Mouse (Mus musculus): ENCODE data around the gene Rhobtb1. TPM values are rescaled to one million over a fixed set of nuclear protein-coding genes. Genes with fewer than 3 reads are reported as not detected.

Rhobtb1 gene
- polyA plus RNA-seq, 1 experiment from 2014 or later, result 20.8 TPM

DNA sequence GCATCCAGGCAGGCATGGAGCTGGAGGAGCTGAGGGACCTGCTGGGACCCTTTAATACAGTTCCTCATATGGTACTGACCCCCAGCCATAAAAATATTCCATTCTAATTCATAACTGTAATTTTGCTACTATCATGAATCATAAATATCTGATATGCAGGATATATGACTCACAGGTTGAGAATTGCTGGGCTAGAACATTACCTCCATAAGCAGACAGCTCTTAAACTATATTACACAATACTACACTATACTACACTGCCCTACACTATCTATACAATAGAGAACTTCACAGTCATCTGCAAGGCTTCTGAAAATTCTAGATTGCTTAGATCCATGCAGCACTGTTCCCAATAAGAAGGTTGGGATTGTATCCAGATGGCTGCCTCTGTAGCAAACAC lies 16.9 kb upstream of the Rhobtb1 start:
- H3K27ac ChIP-seq, result no peak overlapping the region
- no peak overlapping the region for H3K4me3 ChIP-seq (replicated peaks)
- ATAC-seq, result no peak
- H3K27me3 ChIP-seq (replicated peaks), result no peaks in the 10 kb centered on the region
- H3K9me3 ChIP-seq, result no peaks in the 10 kb centered on the region
- H3K4me1 ChIP-seq (replicated peaks), result no peaks in the 10 kb centered on the region
- H3K4me2 ChIP-seq (replicated peaks), result no peak overlapping the region
- H3K9ac ChIP-seq, result no peak overlapping the region
- no peaks in the 10 kb centered on the region for H3K36me3 ChIP-seq

DNA sequence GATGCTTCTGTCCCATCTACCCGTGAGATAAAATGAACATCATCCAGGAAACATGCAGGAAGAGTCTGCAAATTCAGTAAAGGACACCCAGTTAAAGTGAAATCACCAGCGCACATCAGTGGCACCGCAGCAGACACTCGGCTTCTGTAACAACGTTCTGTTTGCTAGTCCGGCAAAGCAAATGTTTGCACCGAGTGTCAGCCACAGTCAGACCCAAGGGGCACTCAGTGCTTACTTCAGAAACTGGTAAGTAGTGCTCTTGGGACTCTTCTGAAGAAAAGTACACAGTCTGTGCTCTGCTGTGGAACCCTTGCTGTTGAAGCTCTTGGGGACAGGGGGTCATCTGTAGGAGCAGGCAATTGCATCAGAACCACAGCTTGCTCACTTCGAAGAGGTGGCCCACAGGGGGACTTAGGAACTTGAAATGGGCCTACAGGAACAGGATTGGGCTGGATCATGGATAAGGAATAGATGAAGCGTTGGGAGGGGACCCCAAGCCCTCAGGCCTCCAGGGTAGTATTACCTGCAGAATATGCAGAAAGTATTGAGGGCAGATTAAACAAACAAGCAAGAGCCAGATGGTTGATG lies 14.9 kb upstream of the Rhobtb1 start:
- Histone ChIP-seq H3K4me3 (replicated peaks) (no peak overlapping the region), H3K36me3 (no peaks in the 10 kb centered on the region), H3K27me3 (replicated peaks) (no peaks in the 10 kb centered on the region), H3K4me1 (replicated peaks) (no peaks in the 10 kb centered on the region), H3K9ac (no peak overlapping the region), H3K9me3 (no peaks in the 10 kb centered on the region), H3K27ac (no peak overlapping the region), H3K4me2 (replicated peaks) (no peak overlapping the region)
- 33% methylated on average over 9 of the region's 9 CpGs for WGBS
- ATAC-seq, result peak; percentile 25; the same call in 1 of the 2 replicates

DNA sequence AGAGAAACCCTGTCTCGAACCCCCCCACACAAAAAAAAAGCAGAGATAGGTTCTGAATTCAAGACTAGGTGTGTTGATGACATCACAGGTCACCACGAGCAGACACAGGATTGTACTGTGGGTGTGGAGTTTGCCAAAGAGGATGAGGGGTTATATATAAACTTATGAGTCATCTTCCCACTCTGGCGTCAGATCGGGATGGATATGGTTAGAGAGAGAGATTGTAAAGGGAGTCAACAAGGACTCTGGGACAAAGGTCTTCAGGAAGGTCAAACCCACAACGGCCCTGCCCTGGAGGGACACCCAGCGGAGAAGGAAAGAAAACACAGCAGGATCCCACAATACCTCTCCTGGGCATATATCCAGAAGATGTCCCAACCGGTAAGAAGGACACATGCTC lies 2.0 kb upstream of the Rhobtb1 start:
- H3K27ac ChIP-seq, result no peak overlapping the region
- 67% methylated on average over 7 of the region's 7 CpGs for WGBS
- no peak overlapping the region for H3K4me3 ChIP-seq (replicated peaks)
- ATAC-seq, result no peak
- no peaks in the 10 kb centered on the region for H3K9me3 ChIP-seq
- H3K4me1 ChIP-seq (replicated peaks), result no peaks in the 10 kb centered on the region
- no peaks in the 10 kb centered on the region for H3K27me3 ChIP-seq (replicated peaks)
- no peak overlapping the region for H3K4me2 ChIP-seq (replicated peaks)
- H3K9ac ChIP-seq, result no peak overlapping the region
- no peaks in the 10 kb centered on the region for H3K36me3 ChIP-seq

DNA sequence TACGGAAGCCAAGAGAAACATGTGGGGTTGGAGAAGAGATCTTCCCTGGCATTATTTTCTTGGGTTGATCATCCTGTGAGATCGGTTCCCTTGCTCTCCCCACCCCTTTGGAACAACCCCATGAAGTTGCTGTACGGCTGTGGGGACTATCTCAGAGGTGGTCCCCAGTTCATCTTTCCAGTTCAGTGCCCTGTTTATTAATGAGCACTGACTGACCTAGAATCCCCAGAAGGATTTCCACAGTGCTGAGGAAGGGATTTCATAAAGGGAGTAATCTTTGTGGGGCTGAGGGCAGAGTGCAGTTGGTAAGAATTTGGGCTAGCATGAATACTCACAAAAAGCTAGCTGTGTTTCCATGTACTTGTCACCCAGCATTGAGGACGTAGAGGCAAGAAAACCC lies 1.7 kb downstream of the Rhobtb1 start:
- Histone ChIP-seq H3K27me3 (replicated peaks) (no peaks in the 10 kb centered on the region), H3K9ac (no peak overlapping the region), H3K4me2 (replicated peaks) (no peak overlapping the region), H3K36me3 (no peaks in the 10 kb centered on the region), H3K9me3 (no peaks in the 10 kb centered on the region), H3K4me3 (replicated peaks) (no peak overlapping the region), H3K27ac (no peak overlapping the region), H3K4me1 (replicated peaks) (0 out of 2 replicates have a peak, but pooled peaks cover 6% of the 10 kb centered on the region)
- ATAC-seq, result no peak
- WGBS, result 90% methylated on average over 4 of the region's 4 CpGs

DNA sequence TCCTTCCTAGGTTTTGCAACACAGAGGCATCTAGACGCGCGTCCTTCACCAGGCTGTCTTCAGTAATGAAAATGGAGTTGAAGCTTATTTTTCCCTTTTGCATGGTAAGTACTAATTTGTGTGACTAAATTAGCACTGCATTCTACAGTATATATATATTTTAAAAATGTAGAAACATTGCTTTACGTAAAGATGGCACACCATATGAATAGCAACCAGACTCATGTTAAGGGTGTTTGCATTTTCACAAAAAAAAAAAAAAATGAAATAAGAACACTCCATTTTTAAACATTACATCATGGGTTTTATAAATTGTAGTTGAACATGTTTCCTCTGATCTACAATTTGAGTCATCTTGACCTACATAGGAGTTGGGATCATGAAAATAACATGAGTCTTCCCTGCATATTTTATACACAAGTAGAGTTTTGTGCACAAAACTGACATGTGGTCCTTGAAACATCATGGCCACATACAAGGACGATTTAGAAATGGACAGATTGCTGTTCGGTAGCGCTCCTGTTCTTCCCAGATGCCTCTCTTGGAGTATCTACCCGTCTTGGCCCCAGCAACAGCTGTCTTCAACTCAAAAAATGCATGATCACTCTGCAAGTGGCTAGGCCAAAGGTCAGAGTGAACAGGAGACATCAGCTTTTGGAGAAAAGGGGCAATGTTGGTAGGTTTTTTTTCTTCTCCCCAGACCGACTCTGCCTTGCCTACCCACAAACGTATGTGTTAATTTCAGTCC lies 4.4 kb downstream of the Rhobtb1 start:
- no peak overlapping the region for H3K4me2 ChIP-seq (replicated peaks)
- H3K9me3 ChIP-seq, result no peaks in the 10 kb centered on the region
- no peaks in the 10 kb centered on the region for H3K36me3 ChIP-seq
- H3K27me3 ChIP-seq (replicated peaks), result no peaks in the 10 kb centered on the region
- no peak overlapping the region for H3K9ac ChIP-seq
- 0 out of 2 replicates have a peak, but pooled peaks cover 6% of the 10 kb centered on the region for H3K4me1 ChIP-seq (replicated peaks)
- ATAC-seq, result no peak
- H3K27ac ChIP-seq, result no peak overlapping the region
- no peak overlapping the region for H3K4me3 ChIP-seq (replicated peaks)
- WGBS, result 83% methylated on average over 10 of the region's 10 CpGs

DNA sequence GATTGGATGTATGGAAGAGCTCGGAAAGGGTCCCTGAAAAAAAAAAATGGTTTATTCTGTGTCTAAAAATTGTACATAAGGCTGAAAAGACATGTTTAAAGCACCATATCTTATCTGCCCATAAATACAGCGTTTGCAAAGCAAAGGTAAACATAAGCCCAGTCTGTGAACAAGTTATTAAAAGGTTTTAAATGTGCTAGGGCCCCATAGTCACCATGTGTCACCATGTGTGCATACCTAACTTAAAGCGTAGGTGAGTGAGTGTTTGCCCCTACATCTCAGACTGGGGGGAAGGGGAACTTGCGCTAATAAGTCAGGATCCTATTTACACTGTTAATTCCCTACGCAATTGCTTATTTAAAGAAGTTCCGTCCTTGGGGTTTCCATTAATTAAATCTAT lies 5.2 kb downstream of the Rhobtb1 start:
- peak; percentile 70 for ATAC-seq
- Histone ChIP-seq H3K27ac (no peak overlapping the region), H3K36me3 (no peaks in the 10 kb centered on the region), H3K9ac (no peak overlapping the region), H3K4me2 (replicated peaks) (no peak overlapping the region), H3K9me3 (no peaks in the 10 kb centered on the region), H3K4me3 (replicated peaks) (no peak overlapping the region), H3K4me1 (replicated peaks) (0 out of 2 replicates have a peak, but pooled peaks cover 6% of the 10 kb centered on the region), H3K27me3 (replicated peaks) (no peaks in the 10 kb centered on the region)
- 55% methylated on average over 6 of the region's 6 CpGs for WGBS

DNA sequence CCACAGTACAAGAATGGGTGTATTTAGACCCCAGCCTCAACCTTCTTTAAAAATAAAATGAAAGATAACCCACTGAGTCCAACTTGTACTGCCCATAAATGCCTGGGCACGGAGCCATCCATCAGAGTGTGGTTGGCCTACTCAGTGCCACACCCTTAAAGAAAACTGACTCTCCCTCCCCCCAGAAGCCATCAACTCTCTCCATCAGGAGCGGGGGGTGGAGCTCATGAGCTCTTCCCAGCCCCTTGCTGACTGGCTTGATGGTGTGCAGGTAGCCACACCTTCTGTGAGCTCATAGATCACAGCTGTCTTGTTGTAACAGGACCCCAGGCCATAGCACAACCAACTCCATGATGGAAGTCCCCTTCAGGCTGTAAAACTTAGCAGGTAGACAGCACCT lies 6.2 kb downstream of the Rhobtb1 start:
- no peaks in the 10 kb centered on the region for H3K36me3 ChIP-seq
- no peak overlapping the region for H3K4me3 ChIP-seq (replicated peaks)
- H3K9me3 ChIP-seq, result no peaks in the 10 kb centered on the region
- H3K4me2 ChIP-seq (replicated peaks), result no peak overlapping the region
- no peak overlapping the region for H3K27ac ChIP-seq
- ATAC-seq, result peak; percentile 69
- no peaks in the 10 kb centered on the region for H3K27me3 ChIP-seq (replicated peaks)
- WGBS, result 57% methylated on average over 2 of the region's 2 CpGs
- 0 out of 2 replicates have a peak, but pooled peaks cover 6% of the 10 kb centered on the region for H3K4me1 ChIP-seq (replicated peaks)
- H3K9ac ChIP-seq, result no peak overlapping the region

DNA sequence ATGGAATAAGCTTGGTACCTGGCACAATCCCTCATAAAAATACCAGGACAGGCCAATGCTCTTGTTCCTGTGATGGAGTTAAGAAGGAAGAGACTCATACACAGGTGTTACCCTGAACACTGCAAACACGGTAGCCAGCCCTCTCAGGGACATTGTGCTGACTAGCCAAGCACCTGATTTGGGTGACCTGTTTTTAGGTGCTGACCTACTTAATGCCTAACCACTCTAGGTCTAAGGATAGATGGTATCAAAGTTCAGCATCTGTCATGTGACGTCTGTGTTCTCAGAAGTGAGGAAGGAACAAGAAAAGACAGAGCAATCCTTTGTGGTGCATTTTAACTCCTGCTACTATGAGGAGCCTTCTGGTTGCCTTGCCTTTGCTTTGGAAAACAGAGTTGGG lies 9.6 kb downstream of the Rhobtb1 start:
- H3K9ac ChIP-seq, result no peak overlapping the region
- H3K27me3 ChIP-seq (replicated peaks), result no peaks in the 10 kb centered on the region
- no peak overlapping the region for H3K4me2 ChIP-seq (replicated peaks)
- no peaks in the 10 kb centered on the region for H3K9me3 ChIP-seq
- H3K4me3 ChIP-seq (replicated peaks), result no peak overlapping the region
- 0 out of 2 replicates have a peak, but pooled peaks cover 4% of the 10 kb centered on the region for H3K4me1 ChIP-seq (replicated peaks)
- H3K27ac ChIP-seq, result no peak overlapping the region
- no peak for ATAC-seq
- WGBS, result 74% methylated on average over 2 of the region's 2 CpGs
- no peaks in the 10 kb centered on the region for H3K36me3 ChIP-seq

DNA sequence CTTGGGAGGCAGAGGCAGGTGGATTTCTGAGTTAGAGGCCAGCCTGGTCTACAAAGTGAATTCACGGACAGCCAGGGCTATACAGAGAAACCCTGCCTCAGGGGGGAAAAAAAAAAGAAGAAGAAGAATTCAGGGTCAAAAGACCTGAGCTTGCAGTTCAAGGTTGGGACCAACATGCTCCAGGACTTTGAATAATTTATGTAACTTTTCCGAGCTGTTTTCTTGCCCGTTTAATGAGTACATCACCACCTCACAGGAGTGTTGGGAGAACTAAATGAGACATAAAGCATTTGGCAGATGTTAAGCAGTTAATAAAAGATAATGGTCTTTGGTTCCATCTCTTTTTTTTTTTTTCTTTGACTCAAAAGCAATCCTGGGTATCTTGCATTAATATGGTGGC lies 10.3 kb downstream of the Rhobtb1 start:
- Histone ChIP-seq H3K9me3 (no peaks in the 10 kb centered on the region), H3K27me3 (replicated peaks) (no peaks in the 10 kb centered on the region), H3K4me1 (replicated peaks) (peaks cover 4% of the 10 kb centered on the region), H3K27ac (no peak overlapping the region), H3K4me3 (replicated peaks) (no peak overlapping the region), H3K36me3 (no peaks in the 10 kb centered on the region), H3K9ac (no peak overlapping the region), H3K4me2 (replicated peaks) (no peak overlapping the region)
- no peak for ATAC-seq
- 88% methylated on average over 3 of the region's 3 CpGs for WGBS

DNA sequence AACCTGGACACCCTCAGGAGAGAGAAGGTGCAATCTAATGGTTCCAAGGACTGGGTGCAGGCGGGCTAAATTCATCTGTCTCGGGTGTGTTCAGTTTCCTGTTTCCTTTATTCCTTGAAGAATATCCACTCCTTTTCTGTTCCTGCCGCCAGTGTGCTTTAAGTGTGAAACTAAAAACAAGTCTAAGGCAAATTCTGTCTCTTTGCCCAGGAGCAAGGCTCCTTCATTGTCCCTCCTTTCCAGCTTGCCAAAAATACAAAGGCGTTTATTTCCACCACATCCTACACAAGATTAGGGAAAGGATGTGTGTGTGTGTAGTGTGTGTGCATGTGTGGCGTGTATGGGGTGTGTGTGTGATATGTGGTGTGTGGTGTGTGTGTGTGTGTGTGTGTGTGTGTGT lies 11.3 kb downstream of the Rhobtb1 start:
- Histone ChIP-seq H3K9me3 (no peaks in the 10 kb centered on the region), H3K9ac (no peak overlapping the region), H3K4me1 (replicated peaks) (peaks cover 6% of the 10 kb centered on the region), H3K27me3 (replicated peaks) (no peaks in the 10 kb centered on the region), H3K4me2 (replicated peaks) (no peak overlapping the region), H3K27ac (no peak overlapping the region), H3K4me3 (replicated peaks) (no peak overlapping the region), H3K36me3 (no peaks in the 10 kb centered on the region)
- 77% methylated on average over 5 of the region's 5 CpGs for WGBS
- ATAC-seq, result no peak

DNA sequence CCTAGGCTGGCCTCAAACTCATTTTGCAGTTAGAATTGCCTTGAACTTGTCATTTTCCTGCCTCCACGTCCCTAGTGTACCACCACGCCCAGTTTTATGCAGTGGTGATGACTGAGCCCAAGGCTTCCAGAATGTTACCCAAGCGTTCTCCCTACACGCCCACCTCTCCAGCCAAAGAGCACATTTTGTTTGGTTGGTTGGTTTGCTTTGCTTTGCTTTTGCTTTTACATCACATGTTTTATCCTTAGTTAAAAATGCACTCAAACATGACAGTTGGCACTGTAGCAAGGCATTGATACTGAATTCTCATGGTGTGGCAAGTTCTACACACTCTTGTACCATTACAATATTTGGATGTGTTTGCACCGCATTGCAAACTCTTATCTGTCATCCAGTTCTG lies 12.0 kb downstream of the Rhobtb1 start:
- H3K9me3 ChIP-seq, result no peaks in the 10 kb centered on the region
- 83% methylated on average over 5 of the region's 5 CpGs for WGBS
- H3K4me2 ChIP-seq (replicated peaks), result no peak overlapping the region
- no peaks in the 10 kb centered on the region for H3K27me3 ChIP-seq (replicated peaks)
- no peak overlapping the region for H3K4me3 ChIP-seq (replicated peaks)
- H3K36me3 ChIP-seq, result no peaks in the 10 kb centered on the region
- no peak overlapping the region for H3K27ac ChIP-seq
- ATAC-seq, result no peak
- no peak overlapping the region for H3K9ac ChIP-seq
- H3K4me1 ChIP-seq (replicated peaks), result peaks cover 9% of the 10 kb centered on the region

DNA sequence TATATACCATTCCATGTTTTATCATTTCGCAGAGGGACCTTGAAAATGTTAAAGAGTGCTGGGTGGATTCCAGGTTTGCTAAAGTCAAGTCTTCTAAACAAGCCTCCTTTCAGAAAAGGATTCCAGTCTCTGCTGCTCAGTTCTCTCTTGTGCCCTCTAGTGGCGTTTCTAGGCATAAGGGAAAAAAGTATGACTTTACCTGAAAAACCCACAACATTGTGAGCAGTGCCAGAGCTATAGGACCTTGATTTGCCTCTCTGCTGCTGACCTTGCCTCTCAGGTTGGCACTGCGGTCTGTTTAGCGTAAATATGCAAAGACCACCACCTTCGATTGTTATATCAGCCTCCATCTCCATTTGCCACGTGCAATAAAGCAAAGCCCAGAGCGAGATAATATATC lies 13.9 kb downstream of the Rhobtb1 start:
- no peak overlapping the region for H3K4me2 ChIP-seq (replicated peaks)
- peaks cover 10% of the 10 kb centered on the region for H3K4me1 ChIP-seq (replicated peaks)
- H3K4me3 ChIP-seq (replicated peaks), result no peak overlapping the region
- no peaks in the 10 kb centered on the region for H3K36me3 ChIP-seq
- no peak overlapping the region for H3K9ac ChIP-seq
- 0 out of 2 replicates have a peak overlapping the region, but pooled peaks have one; percentile 29 for H3K27ac ChIP-seq
- H3K9me3 ChIP-seq, result no peaks in the 10 kb centered on the region
- ATAC-seq, result no peak
- no peaks in the 10 kb centered on the region for H3K27me3 ChIP-seq (replicated peaks)
- WGBS, result 52% methylated on average over 7 of the region's 7 CpGs

DNA sequence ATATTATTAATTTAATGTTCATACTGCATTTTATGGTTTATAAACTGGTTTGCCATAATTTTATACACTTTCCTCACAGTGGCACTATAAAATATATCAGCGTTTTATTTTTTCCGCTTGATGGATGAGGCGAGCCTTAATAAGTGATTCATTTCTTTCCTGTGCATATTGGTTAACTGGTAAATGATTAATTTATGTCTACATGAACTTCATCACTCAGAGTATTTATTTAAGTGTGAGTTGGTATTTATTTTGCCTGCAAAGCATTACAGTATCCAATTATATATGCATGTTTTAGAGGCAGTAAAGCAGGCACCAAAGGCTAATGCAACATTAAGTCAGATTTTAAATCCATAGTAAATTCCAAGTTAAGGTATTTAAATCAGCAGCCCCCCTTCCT lies 14.6 kb downstream of the Rhobtb1 start:
- WGBS, result 53% methylated on average over 3 of the region's 3 CpGs
- Histone ChIP-seq H3K27me3 (replicated peaks) (no peaks in the 10 kb centered on the region), H3K4me1 (replicated peaks) (peaks cover 10% of the 10 kb centered on the region), H3K4me2 (replicated peaks) (no peak overlapping the region), H3K36me3 (no peaks in the 10 kb centered on the region), H3K9ac (no peak overlapping the region), H3K4me3 (replicated peaks) (no peak overlapping the region), H3K27ac (no peak overlapping the region; the same call in 1 of the 2 replicates), H3K9me3 (no peaks in the 10 kb centered on the region)
- peak; percentile 61 for ATAC-seq
